Mouse (Mus musculus) liver, embryonic 14 days (tissue): Measurements from ENCODE around the gene Tpte. TPM values are rescaled to one million over a fixed set of nuclear protein-coding genes. Genes with fewer than 3 reads are reported as not detected.

Experiments used
- polyA plus RNA-seq: library from polyadenylated mRNA; depleted of rRNA; stranded (reverse); fragments of >200 nt; gene quantifications from 2 replicates; pipeline ENCODE4 v1.2.3, GENCODE M21; 2012; rRNA removed

Gene Tpte
- polyA plus RNA-seq: not detected in 2 replicates

DNA sequence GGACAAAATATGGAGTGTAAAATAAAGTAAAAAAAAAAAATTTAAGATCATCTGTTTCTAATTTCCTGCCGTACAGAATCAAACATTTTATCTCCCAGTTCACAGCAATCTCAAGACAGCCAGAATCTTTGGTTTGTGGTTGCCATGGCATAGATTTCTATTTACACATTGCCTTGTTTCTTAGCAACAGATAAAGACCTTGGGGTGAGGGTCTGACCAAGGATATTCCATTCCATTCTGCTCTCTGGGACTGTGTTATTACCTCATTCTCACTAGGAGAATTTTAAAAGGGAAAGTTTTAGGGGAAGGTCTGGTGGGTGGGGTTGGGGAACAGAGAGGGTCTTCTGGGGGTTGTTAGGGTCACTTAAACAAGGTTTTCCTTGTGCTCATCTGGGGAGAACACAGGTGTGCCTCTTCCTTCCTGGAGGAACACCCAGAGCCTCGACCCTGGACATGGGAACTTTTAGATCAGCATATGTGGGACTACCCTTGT lies at the start of gene Tpte:
Tpte (plus strand) TSS at position 443 of the 493 bp plus-strand sequence.

DNA sequence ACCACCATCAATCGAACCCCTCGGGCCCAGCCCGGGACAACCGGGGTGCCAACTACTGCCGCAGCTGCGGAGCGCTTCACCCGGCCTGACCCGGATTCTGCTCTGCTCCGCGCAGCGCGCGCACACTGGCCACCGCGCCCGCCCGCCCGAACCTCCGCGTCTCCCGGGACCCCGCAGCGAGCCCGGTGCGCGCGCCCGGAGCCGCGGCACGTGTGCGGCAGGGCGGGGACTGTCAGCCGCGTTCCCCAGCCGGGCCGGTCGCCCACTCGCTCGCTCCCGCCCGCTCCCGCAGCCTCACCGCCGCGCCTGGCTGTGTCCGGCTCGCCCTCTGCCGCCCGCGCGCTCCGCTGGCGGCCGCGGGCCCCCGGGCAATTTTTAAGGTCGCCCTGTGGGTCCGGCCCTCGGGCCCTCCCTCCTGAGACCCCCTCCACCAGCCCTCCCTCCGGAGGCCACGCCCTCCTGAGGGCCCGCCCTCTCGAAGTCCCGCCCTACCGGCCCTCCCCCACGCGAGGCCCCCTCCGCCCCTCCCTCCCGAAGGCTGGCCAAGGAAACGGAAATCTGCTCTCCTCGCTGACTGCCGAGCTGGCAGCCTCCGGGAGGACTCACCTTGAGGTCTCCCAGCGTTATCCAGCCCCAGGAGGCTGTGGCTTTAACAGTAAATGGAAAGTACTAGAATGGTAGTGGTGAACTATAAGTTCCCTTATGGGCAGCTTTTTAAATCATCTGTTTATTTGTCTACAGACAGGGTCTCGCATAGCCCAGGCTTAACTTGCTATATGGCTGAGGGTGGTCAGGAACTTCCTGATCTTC lies 115.1 kb downstream of the Tpte start, which contains the start of gene Slc25a15:
Slc25a15 (minus strand) TSS at position 456 of the 810 bp plus-strand sequence.

DNA sequence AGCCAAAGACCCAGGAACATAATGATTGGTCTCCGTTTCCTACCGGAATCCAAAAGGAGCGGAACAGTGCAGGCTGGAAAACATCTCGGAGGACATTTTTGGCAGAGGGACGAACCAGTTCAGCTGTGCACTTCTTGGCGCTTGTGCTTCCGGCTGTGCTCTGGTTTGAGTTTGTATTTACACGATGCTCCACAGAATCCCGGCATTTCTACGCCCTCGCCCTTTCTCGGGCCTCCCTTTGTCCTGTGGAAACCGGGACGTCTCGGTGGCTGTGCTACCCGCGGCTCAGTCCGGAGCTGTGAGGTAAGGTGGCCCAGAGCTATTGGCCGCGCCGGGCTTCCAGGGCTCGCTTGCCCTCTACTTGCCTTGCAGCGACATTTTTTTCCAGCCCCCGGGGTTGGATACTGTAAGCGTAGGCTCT lies 128.1 kb downstream of the Tpte start, which contains the start of gene Mrps31:
Mrps31 (plus strand) TSS at position 80 of the 421 bp plus-strand sequence.

Other genes with a start within 250 kb of the Tpte start
- gene Atp7b, start 223.1 kb upstream of the Tpte start, polyA plus RNA-seq: 8.5 and 9.9 TPM in 2 replicates
- gene Alg11, start 222.7 kb upstream of the Tpte start, polyA plus RNA-seq: 3.2 and 3.6 TPM in 2 replicates
- 0.03 TPM in 2 replicates for gene Nek5, start 158.4 kb upstream of the Tpte start, polyA plus RNA-seq
- 1.9 and 2.2 TPM in 2 replicates for gene Nek3, start 117.0 kb upstream of the Tpte start, polyA plus RNA-seq
- 23.0 and 23.4 TPM in 2 replicates for gene Ckap2, start 97.6 kb upstream of the Tpte start, polyA plus RNA-seq
- 5.3 and 6.0 TPM in 2 replicates for gene Vps36, start 90.6 kb upstream of the Tpte start, polyA plus RNA-seq
- gene Thsd1, start 56.1 kb upstream of the Tpte start, polyA plus RNA-seq: 0.88 and 1.0 TPM in 2 replicates
- gene Slc25a15, start 115.2 kb downstream of the Tpte start, polyA plus RNA-seq: 8.6 and 10.3 TPM in 2 replicates
- 13.7 and 14.9 TPM in 2 replicates for gene Mrps31, start 127.9 kb downstream of the Tpte start, polyA plus RNA-seq